Mouse (Mus musculus) heart, adult 11 months (tissue): Measurements from ENCODE around the gene Ahsg.
A peak's percentile ranks its signal among the peaks of the same experiment; 100 is the strongest.

ENCODE experiments used
- DNase-seq: peaks from one replicate; pipeline ENCODE4 v3.0.0; 2022

Gene Ahsg

GRCm38 (mm10) chr16:22947371-22947770, 56.3 kb downstream of the Ahsg start:
- DNase-seq: peak; percentile 5
